Mouse (Mus musculus) embryonic facial prominence, embryonic 12.5 days (tissue): Measurements from ENCODE around the gene Calhm6. TPM values are rescaled to one million over a fixed set of nuclear protein-coding genes. Genes with fewer than 3 reads are reported as not detected.

Experiments
- ATAC-seq: fragments of 200-750 bp; cut with Nextera tagmentation; 2 replicates; pipeline ENCODE4 v1.8.0; 2017; ENCODE audit not compliant: insufficient number of reproducible peaks, insufficient read depth, low FRiP score, low TSS enrichment
- H3K27ac ChIP-seq: fragments of 300-500 bp; sonication (generic); 2 replicates; pipeline ENCODE4 v1.5.1; 2016; ENCODE audit warnings: mild to moderate bottlenecking
- H3K27me3 ChIP-seq: fragments of 300-500 bp; sonication (generic); 2 replicates; pipeline ENCODE4 v1.6.1; 2016; ENCODE audit warnings: mild to moderate bottlenecking, moderate library complexity
- H3K36me3 ChIP-seq: fragments of 300-500 bp; sonication (generic); 2 replicates; pipeline ENCODE4 v1.6.1; 2016; ENCODE audit warnings: mild to moderate bottlenecking
- H3K4me1 ChIP-seq: fragments of 300-500 bp; sonication (generic); 2 replicates; pipeline ENCODE4 v1.6.1; 2016
- H3K4me2 ChIP-seq: fragments of 300-500 bp; sonication (generic); replicated peaks from 2 replicates; pipeline ENCODE4 v1.6.1; 2016; ENCODE audit warnings: mild to moderate bottlenecking, moderate library complexity
- H3K4me3 ChIP-seq: fragments of 300-500 bp; sonication (generic); 2 replicates; pipeline ENCODE4 v1.5.1; 2016; ENCODE audit warnings: mild to moderate bottlenecking
- H3K9ac ChIP-seq: fragments of 300-500 bp; sonication (generic); 2 replicates; pipeline ENCODE4 v1.6.1; 2016; ENCODE audit warnings: mild to moderate bottlenecking, moderate library complexity
- H3K9me3 ChIP-seq: fragments of 300-500 bp; sonication (generic); 2 replicates; pipeline ENCODE4 v1.6.1; 2016; ENCODE audit warnings: mild to moderate bottlenecking, moderate library complexity
- WGBS: fragments of 180-500 bp; shearing (Covaris S2); methylation state at CpG from one replicate; pipeline ENCODE4 v1.1.7; 2016; 5-methylcytosine and 5-hydroxymethylcytosine counted together
- polyA plus RNA-seq: library from polyadenylated mRNA; unstranded; fragments of >200 nt; fragmentation: Nextera tagmentation; extraction: Ambion mirVana; gene quantifications from 2 replicates; pipeline ENCODE4 v1.2.1, GENCODE M21; 2016

Calhm6 gene
- polyA plus RNA-seq, 1 experiment from 2014 or later, result 0.74 TPM

DNA sequence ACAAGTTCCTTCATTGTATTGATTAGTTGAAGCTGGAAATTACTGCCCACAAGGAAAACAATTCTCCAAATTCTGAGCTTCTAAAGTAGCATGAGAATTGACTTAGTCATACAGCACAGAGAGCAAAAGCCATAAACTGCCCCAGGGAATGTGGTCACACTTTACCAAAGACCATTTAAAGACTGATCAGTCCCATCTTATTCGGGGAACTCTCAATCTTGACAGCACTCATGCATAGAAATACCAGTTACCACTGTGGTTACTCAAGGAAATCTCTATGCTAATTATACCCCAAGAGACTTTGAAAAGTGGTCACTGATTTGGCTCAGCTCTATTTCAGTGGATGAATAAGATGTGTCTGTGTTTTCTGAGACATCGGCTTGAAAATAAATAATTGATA is 32.6 kb downstream of the Calhm6 start:
- Histone ChIP-seq H3K4me1 (peaks cover 10% of the 10 kb centered on the region; the same call in 1 of the 2 replicates), H3K9me3 (no peaks in the 10 kb centered on the region), H3K36me3 (no peaks in the 10 kb centered on the region), H3K9ac (no peak overlapping the region), H3K4me3 (no peak overlapping the region), H3K27ac (no peak overlapping the region), H3K27me3 (no peaks in the 10 kb centered on the region), H3K4me2 (no peak overlapping the region)
- WGBS, result 62% methylated on average over 2 of the region's 2 CpGs
- ATAC-seq, result no peak

DNA sequence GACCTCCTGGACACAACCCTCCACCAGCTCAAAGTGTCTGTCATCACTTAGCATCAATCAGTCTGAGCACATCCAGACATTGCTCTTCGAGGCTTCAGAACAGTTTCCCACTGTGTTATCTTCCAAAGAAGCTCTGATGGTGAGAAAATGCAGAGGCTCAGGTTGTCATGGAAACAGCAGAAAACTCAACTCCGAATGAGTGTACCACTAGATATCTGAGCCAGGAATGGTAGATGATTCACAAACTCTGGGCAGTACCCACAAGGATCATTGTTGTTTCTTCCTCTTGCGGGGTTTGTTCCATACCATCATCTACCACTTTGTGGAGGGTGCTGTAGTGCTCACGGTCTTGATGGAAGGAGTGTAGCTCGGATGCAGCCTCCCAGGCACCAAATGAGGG is 35.9 kb downstream of the Calhm6 start:
- Histone ChIP-seq H3K4me2 (no peak overlapping the region), H3K4me3 (no peak overlapping the region), H3K36me3 (no peaks in the 10 kb centered on the region), H3K27ac (no peak overlapping the region), H3K4me1 (peaks cover 10% of the 10 kb centered on the region; the same call in 1 of the 2 replicates), H3K9me3 (no peaks in the 10 kb centered on the region), H3K9ac (no peak overlapping the region), H3K27me3 (no peaks in the 10 kb centered on the region)
- ATAC-seq, result no peak
- 79% methylated on average over 5 of the region's 5 CpGs for WGBS

GRCm38 (mm10) chr10:34090481-34090880 is 37.3 kb downstream of the Calhm6 start:
- H3K4me1 ChIP-seq, result no peaks in the 10 kb centered on the region
- H3K4me2 ChIP-seq, result no peak overlapping the region
- no peak overlapping the region for H3K27ac ChIP-seq
- 90% methylated on average over 1 of the region's 1 CpGs for WGBS
- H3K27me3 ChIP-seq, result no peaks in the 10 kb centered on the region
- no peaks in the 10 kb centered on the region for H3K36me3 ChIP-seq
- no peaks in the 10 kb centered on the region for H3K9me3 ChIP-seq
- no peak overlapping the region for H3K4me3 ChIP-seq
- ATAC-seq, result no peak
- H3K9ac ChIP-seq, result no peak overlapping the region

- Histone ChIP-seq H3K4me3 (no peak overlapping the region), H3K9ac (no peak overlapping the region), H3K9me3 (no peaks in the 10 kb centered on the region), H3K27me3 (no peaks in the 10 kb centered on the region), H3K27ac (no peak overlapping the region), H3K36me3 (no peaks in the 10 kb centered on the region), H3K4me1 (no peaks in the 10 kb centered on the region), H3K4me2 (no peak overlapping the region)
- no peak for ATAC-seq
- WGBS, result 61% methylated on average over 3 of the region's 3 CpGs
These were observed 38.3 kb downstream of the Calhm6 start for GRCm38 (mm10) chr10:34089517-34089916.

DNA sequence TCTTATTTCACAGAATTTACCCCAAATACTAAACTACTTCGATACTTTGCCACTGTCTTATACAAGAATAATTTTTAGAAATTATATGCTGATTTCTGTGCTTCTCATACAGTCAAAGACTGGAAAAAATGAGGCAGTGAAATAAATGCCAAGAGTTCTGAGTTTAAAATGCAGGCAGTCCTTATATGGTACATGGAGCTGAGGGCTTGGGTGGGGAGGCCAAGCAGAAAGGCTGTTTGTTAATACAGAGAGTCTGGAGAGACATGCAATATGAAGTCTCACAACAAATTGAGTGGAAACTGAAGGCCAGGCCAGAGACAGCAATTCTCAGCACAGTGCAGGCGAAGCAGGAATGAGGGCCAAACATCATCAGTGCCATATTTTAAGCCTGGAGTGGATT is 39.3 kb downstream of the Calhm6 start:
- 82% methylated on average over 2 of the region's 2 CpGs for WGBS
- Histone ChIP-seq H3K4me1 (no peaks in the 10 kb centered on the region), H3K9me3 (no peaks in the 10 kb centered on the region), H3K36me3 (no peaks in the 10 kb centered on the region), H3K4me3 (no peak overlapping the region), H3K27me3 (no peaks in the 10 kb centered on the region), H3K4me2 (no peak overlapping the region), H3K27ac (no peak overlapping the region), H3K9ac (no peak overlapping the region)
- no peak for ATAC-seq

- H3K4me1 ChIP-seq, result no peaks in the 10 kb centered on the region
- H3K9me3 ChIP-seq, result no peaks in the 10 kb centered on the region
- H3K4me2 ChIP-seq, result no peak overlapping the region
- H3K27ac ChIP-seq, result no peak overlapping the region
- H3K27me3 ChIP-seq, result no peaks in the 10 kb centered on the region
- 93% methylated on average over 1 of the region's 1 CpGs for WGBS
- H3K4me3 ChIP-seq, result no peak overlapping the region
- no peak overlapping the region for H3K9ac ChIP-seq
- no peaks in the 10 kb centered on the region for H3K36me3 ChIP-seq
- ATAC-seq, result no peak
These were observed 41.3 kb downstream of the Calhm6 start for GRCm38 (mm10) chr10:34086514-34086913.

Other genes starting within 250 kb of the Calhm6 start
- 0.10 TPM in 1 of 2 replicates, not detected in the other for gene Rsph4a, start 222.9 kb downstream of the Calhm6 start, polyA plus RNA-seq
- 27.5 and 28.6 TPM in 2 replicates for gene Zup1, start 176.7 kb downstream of the Calhm6 start, polyA plus RNA-seq
- gene Rwdd1, start 108.4 kb downstream of the Calhm6 start, polyA plus RNA-seq, result 151 TPM in 2 replicates
- not detected in 2 replicates for gene Trappc3l, start 90.4 kb downstream of the Calhm6 start, polyA plus RNA-seq
- not detected in 2 replicates for gene Calhm4, start 83.7 kb downstream of the Calhm6 start, polyA plus RNA-seq
- 0.48 and 0.61 TPM in 2 replicates for gene Calhm5, start 31.5 kb downstream of the Calhm6 start, polyA plus RNA-seq
- 47.5 and 49.3 TPM in 2 replicates for gene Dse, start 79.7 kb upstream of the Calhm6 start, polyA plus RNA-seq
- gene Tspyl1, start 154.2 kb upstream of the Calhm6 start, polyA plus RNA-seq, result 93.2 and 94.1 TPM in 2 replicates
- gene Tspyl4, start 169.5 kb upstream of the Calhm6 start, polyA plus RNA-seq, result 37.8 and 40.2 TPM in 2 replicates